Mouse (Mus musculus) hindbrain, embryonic 10.5 days (tissue): ENCODE measurements around the gene Zfp53. TPM values are rescaled to one million over a fixed set of nuclear protein-coding genes. Genes with fewer than 3 reads are reported as not detected.
A peak's percentile ranks its signal among the peaks of the same experiment; 100 is the strongest.

ENCODE experiments used
- DNase-seq: peaks from one replicate; pipeline ENCODE4 v3.0.0-alpha.2; 2017; ENCODE audit warnings: low spot score
- H3K27ac ChIP-seq: fragments of 300-500 bp; sonication (generic); 2 replicates; pipeline ENCODE4 v1.5.1; 2016; ENCODE audit warnings: mild to moderate bottlenecking, moderate library complexity
- H3K27me3 ChIP-seq: fragments of 300-500 bp; sonication (generic); 2 replicates; pipeline ENCODE4 v1.6.1; 2016; ENCODE audit warnings: mild to moderate bottlenecking; ENCODE audit not compliant: poor library complexity, insufficient read depth, severe bottlenecking
- H3K36me3 ChIP-seq: fragments of 300-500 bp; sonication (generic); 2 replicates; pipeline ENCODE4 v1.6.1; 2016; ENCODE audit warnings: mild to moderate bottlenecking, moderate library complexity
- H3K4me1 ChIP-seq: fragments of 300-500 bp; sonication (generic); replicated peaks from 2 replicates; pipeline ENCODE4 v1.6.1; 2016; ENCODE audit warnings: mild to moderate bottlenecking
- H3K4me3 ChIP-seq: fragments of 300-500 bp; sonication (generic); 2 replicates; pipeline ENCODE4 v1.5.1; 2016; ENCODE audit warnings: mild to moderate bottlenecking, moderate library complexity
- H3K9me3 ChIP-seq: fragments of 300-500 bp; sonication (generic); 2 replicates; pipeline ENCODE4 v1.6.1; 2016; ENCODE audit warnings: mild to moderate bottlenecking, moderate library complexity
- WGBS: fragments of 180-500 bp; shearing (Covaris S2); methylation state at CpG from one replicate; pipeline ENCODE4 v1.1.7; 2016; 5-methylcytosine and 5-hydroxymethylcytosine counted together
- polyA plus RNA-seq: library from polyadenylated mRNA; unstranded; fragments of >200 nt; fragmentation: Nextera tagmentation; extraction: Ambion mirVana; gene quantifications from 2 replicates; pipeline ENCODE4 v1.2.1, GENCODE M21; 2016

Gene Zfp53
- polyA plus RNA-seq, 1 experiment from 2014 or later: 6.3 TPM

GRCm38 (mm10) chr17:21489500-21490001 is 753 bp downstream of the Zfp53 start:
- DNase-seq: no peak
- Histone ChIP-seq H3K36me3 (peaks cover 16% of the 10 kb centered on the region), H3K27ac (peak overlapping the region; percentile 86; the same call in 1 of the 2 replicates), H3K4me3 (peak overlapping the region; percentile 68), H3K9me3 (no peaks in the 10 kb centered on the region), H3K4me1 (peaks cover 17% of the 10 kb centered on the region), H3K27me3 (no peaks in the 10 kb centered on the region)
- 25% methylated on average over 8 of the region's 8 CpGs for WGBS

GRCm38 (mm10) chr17:21501365-21501764 is 12.6 kb downstream of the Zfp53 start:
- Histone ChIP-seq H3K36me3 (peaks cover 23% of the 10 kb centered on the region), H3K27me3 (no peaks in the 10 kb centered on the region), H3K9me3 (peaks cover 4% of the 10 kb centered on the region; the same call in 1 of the 2 replicates), H3K4me3 (no peak overlapping the region), H3K4me1 (no peaks in the 10 kb centered on the region), H3K27ac (no peak overlapping the region)
- WGBS: 85% methylated on average over 1 of the region's 1 CpGs
- no peak for DNase-seq

DNA sequence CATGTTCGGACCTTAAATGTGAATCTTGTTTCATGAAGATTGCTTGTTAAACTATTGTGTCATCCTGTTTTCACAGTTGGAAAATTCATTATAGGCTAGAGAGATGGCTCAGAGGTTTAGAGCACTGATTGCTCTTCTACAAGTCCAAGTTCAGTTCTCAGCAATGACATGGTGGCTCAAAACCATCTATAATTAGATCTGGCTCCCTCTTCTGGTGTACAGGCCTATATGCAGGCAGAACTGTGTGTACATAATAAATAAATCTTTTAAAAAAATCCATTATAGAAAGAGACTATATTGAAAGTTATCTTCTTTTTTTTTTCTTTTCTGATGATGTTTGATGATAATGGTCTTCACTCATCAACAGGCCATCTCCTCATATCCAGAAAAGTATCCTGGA is 15.7 kb downstream of the Zfp53 start:
- H3K4me3 ChIP-seq: no peak overlapping the region
- no peak overlapping the region for H3K27ac ChIP-seq
- peaks cover 33% of the 10 kb centered on the region for H3K36me3 ChIP-seq
- 97% methylated on average over 1 of the region's 1 CpGs for WGBS
- H3K9me3 ChIP-seq: no peaks in the 10 kb centered on the region
- H3K4me1 ChIP-seq: no peaks in the 10 kb centered on the region
- H3K27me3 ChIP-seq: no peaks in the 10 kb centered on the region
- no peak for DNase-seq

DNA sequence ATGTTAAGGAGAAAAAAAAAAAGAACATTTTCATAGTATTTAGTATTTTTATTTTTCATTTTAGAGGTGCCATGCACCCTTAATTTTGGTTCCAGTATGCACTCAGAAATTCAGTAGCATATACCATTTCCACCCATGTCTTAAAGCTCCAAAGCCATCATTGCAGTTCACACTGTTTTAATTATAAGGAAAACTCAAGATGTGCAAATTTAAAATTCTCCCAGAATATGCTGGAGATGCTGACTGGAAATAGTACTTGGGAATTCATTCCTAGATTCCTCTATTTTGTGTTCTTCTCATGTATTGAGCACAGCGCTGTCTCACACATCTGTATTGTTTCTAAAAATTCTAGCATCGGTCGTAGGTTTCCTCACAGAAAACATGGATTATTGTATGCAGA is 17.5 kb downstream of the Zfp53 start:
- 96% methylated on average over 3 of the region's 3 CpGs for WGBS
- H3K27me3 ChIP-seq: no peaks in the 10 kb centered on the region
- H3K4me3 ChIP-seq: no peak overlapping the region
- H3K36me3 ChIP-seq: peaks cover 27% of the 10 kb centered on the region
- no peaks in the 10 kb centered on the region for H3K4me1 ChIP-seq
- no peak overlapping the region for H3K27ac ChIP-seq
- no peak for DNase-seq
- no peaks in the 10 kb centered on the region for H3K9me3 ChIP-seq

DNA sequence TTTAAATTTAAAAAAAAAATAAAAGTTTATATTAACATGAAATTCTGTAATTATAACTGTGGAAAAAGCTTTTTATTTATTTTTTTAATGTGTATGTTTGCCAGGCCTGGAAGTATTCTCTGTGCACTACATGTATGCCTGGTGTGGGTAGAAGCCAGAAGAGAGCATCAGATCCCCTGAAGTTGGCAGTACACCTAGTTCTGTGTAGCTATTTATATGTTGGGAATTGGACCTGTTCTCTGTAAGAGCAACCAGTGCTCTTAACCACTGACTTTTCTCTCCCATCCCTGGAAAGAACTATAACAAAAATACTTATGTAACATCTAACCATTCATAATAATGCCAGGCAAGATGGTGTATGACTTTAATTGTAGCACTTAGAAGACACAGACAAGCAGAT is 21.0 kb downstream of the Zfp53 start:
- no peaks in the 10 kb centered on the region for H3K9me3 ChIP-seq
- DNase-seq: no peak
- no peaks in the 10 kb centered on the region for H3K4me1 ChIP-seq
- H3K27ac ChIP-seq: no peak overlapping the region
- no peaks in the 10 kb centered on the region for H3K27me3 ChIP-seq
- no peak overlapping the region for H3K4me3 ChIP-seq
- H3K36me3 ChIP-seq: peaks cover 25% of the 10 kb centered on the region

DNA sequence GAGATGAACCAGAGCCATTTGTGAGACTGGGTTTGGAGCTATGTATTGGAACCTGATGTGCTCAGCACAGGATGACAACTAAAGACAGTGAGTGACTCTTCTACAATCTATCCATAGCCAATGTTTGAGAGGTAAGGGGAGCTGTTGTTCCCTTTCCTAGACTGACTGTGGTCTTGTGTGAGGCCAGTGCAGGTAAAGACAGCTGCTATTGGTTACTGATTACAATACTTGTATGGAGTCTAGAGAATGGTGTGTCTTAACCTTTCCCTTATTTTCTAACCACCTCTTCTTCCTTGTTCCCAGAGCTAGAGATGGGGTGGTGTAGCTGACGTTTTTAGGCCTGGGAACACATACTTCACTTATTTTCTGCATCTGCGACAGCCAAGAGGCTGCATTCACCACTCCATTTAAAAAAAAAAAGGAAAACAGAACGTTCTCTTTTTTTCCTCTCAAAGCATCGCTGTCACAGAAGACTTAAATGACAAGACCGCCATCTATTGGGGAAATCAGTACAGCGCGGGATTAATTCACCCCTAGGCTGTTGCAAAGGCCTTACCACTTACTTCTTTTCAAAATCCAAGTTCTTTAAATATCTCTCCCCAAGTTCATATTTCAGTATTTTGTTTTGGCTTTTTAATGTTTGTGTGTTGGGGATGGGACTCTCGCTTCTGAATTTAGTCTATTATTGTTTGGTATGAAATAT is 26.8 kb downstream of the Zfp53 start:
- H3K36me3 ChIP-seq: no peaks in the 10 kb centered on the region; the same call in 1 of the 2 replicates
- peaks cover 8% of the 10 kb centered on the region; the same call in 1 of the 2 replicates for H3K4me1 ChIP-seq
- no peaks in the 10 kb centered on the region for H3K27me3 ChIP-seq
- peak overlapping the region; percentile 57 for H3K4me3 ChIP-seq
- peak; percentile 45 for DNase-seq
- no peaks in the 10 kb centered on the region for H3K9me3 ChIP-seq
- WGBS: 3% methylated on average over 8 of the region's 8 CpGs
- peak overlapping the region; percentile 89 for H3K27ac ChIP-seq

- Histone ChIP-seq H3K4me1 (peaks cover 8% of the 10 kb centered on the region; the same call in 1 of the 2 replicates), H3K9me3 (no peaks in the 10 kb centered on the region), H3K4me3 (peak overlapping the region; percentile 57), H3K27me3 (no peaks in the 10 kb centered on the region), H3K36me3 (no peaks in the 10 kb centered on the region), H3K27ac (peak overlapping the region; percentile 89)
- 0% methylated on average over 37 of the region's 37 CpGs for WGBS
- DNase-seq: peak; percentile 83
These were observed 27.7 kb downstream of the Zfp53 start for GRCm38 (mm10) chr17:21516201-21517129.

- no peaks in the 10 kb centered on the region for H3K27me3 ChIP-seq
- peak overlapping the region; percentile 57 for H3K4me3 ChIP-seq
- DNase-seq: no peak
- no peaks in the 10 kb centered on the region for H3K9me3 ChIP-seq
- H3K27ac ChIP-seq: peak overlapping the region; percentile 89
- peaks cover 8% of the 10 kb centered on the region; the same call in 1 of the 2 replicates for H3K4me1 ChIP-seq
- whole genome bisulfite sequencing: 51% methylated on average over 4 of the region's 4 CpGs
- H3K36me3 ChIP-seq: no peaks in the 10 kb centered on the region
These were observed 28.4 kb downstream of the Zfp53 start for GRCm38 (mm10) chr17:21517130-21517671.

GRCm38 (mm10) chr17:21526270-21526669 is 37.5 kb downstream of the Zfp53 start:
- no peak for DNase-seq
- no peak overlapping the region for H3K27ac ChIP-seq

GRCm38 (mm10) chr17:21530645-21531330 is 42.0 kb downstream of the Zfp53 start:
- Histone ChIP-seq H3K27me3 (no peaks in the 10 kb centered on the region), H3K4me3 (no peak overlapping the region), H3K9me3 (no peaks in the 10 kb centered on the region), H3K36me3 (no peaks in the 10 kb centered on the region), H3K27ac (no peak overlapping the region), H3K4me1 (peaks cover 23% of the 10 kb centered on the region)
- no peak for DNase-seq
- 70% methylated on average over 5 of the region's 5 CpGs for WGBS

More at GRCm38 (mm10) chr17:21526270-21526669, 37.5 kb downstream of the Zfp53 start:
- H3K4me1 ChIP-seq: no peaks in the 10 kb centered on the region
- H3K9me3 ChIP-seq: no peaks in the 10 kb centered on the region
- H3K4me3 ChIP-seq: no peak overlapping the region
- H3K27me3 ChIP-seq: no peaks in the 10 kb centered on the region
- H3K36me3 ChIP-seq: no peaks in the 10 kb centered on the region

GRCm38 (mm10) chr17:21531621-21532020 is 42.8 kb downstream of the Zfp53 start:
- DNase-seq: no peak
- Histone ChIP-seq H3K4me3 (peak overlapping the region; percentile 82), H3K9me3 (no peaks in the 10 kb centered on the region), H3K36me3 (no peaks in the 10 kb centered on the region), H3K27me3 (no peaks in the 10 kb centered on the region), H3K4me1 (peaks cover 24% of the 10 kb centered on the region), H3K27ac (peak overlapping the region; percentile 98)
- 76% methylated on average over 5 of the region's 5 CpGs for WGBS
